20 mouse cellular contexts compared by ENCODE assay signal in the genomic region with DNA sequence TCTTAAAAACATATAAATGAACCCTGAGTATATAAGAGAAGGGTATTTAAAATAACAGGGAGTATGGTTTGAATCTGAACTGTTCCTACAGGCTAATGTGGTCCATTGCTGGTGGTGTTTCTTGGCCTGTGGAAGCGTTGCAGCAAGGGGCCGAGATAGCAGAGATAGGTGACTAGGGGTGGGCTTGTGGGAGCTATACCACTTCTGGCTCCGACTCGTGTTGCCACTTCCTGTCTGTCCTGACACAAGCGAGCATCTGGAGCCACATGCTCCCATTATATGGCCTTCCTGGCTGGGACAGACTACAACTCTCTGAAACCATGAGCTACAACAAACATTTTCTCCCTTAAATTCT. TPM values are rescaled to one million over a fixed set of nuclear protein-coding genes. Genes with fewer than 3 reads are reported as not detected.
DNase-seq lines count a peak whose midpoint lies in the region; ATAC-seq lines count a peak whose summit lies in the region.
"Had no signal": no experiment of that assay in that cellular context is flagged by ENCODE, and none has a peak within 500 bp of the region (broad histone marks: within the 10 kb centered on the region; RNA-seq: fewer than 3 reads in every experiment).

No protein-coding gene starts in this region.

- intact Hi-C loops in heart, postnatal 10 days (cut with DNase I) = no loop called here

- H3K27ac ChIP-seq in heart, embryonic 14.5 days (replicated peaks in 1 of 2; ENCODE audit: control insufficient read depth in 1 of 2, insufficient read depth in 1 of 2, low read depth in 2 of 2, low read length in 2 of 2) = no peak overlapping the region
- peak overlapping the region; percentile 70 for H3K27ac ChIP-seq in liver, embryonic 15.5 days (replicated peaks)
- H3K27ac ChIP-seq: forebrain, embryonic 15.5 days; hindbrain, embryonic 10.5 days; limb, embryonic 13.5 days; midbrain, embryonic 10.5 days had no signal

- 30% methylated on average over 5 of the region's 5 CpGs for WGBS in heart, embryonic 14.5 days
- 14% methylated on average over 5 of the region's 5 CpGs for WGBS in liver, embryonic 15.5 days (ENCODE audit: insufficient replicate concordance)

- H3K36me3 ChIP-seq in heart, embryonic 14.5 days (ENCODE audit: control insufficient read depth, insufficient read depth, low read length) = peaks cover 12% of the 10 kb centered on the region; the same call in 1 of the 2 replicates
- peaks cover 60% of the 10 kb centered on the region for H3K36me3 ChIP-seq in megakaryocyte, embryonic 14.5 days (replicated peaks; ENCODE audit: low read length)
- peaks cover 14% of the 10 kb centered on the region for H3K36me3 ChIP-seq in liver, embryonic 15.5 days (replicated peaks)
- H3K36me3 ChIP-seq: forebrain, embryonic 15.5 days had no signal

- no peak overlapping the region for H3K9ac ChIP-seq in heart, embryonic 14.5 days (ENCODE audit: low read length)
- H3K9ac ChIP-seq in liver, embryonic 15.5 days = no peak overlapping the region
- H3K9ac ChIP-seq: forebrain, embryonic 15.5 days; limb, embryonic 13.5 days; lung, embryonic 14.5 days had no signal

- no peaks in the 10 kb centered on the region for H3K27me3 ChIP-seq in heart, embryonic 14.5 days (ENCODE audit: control insufficient read depth, insufficient read depth, low read length)
- H3K27me3 ChIP-seq in megakaryocyte, embryonic 14.5 days (replicated peaks) = no peaks in the 10 kb centered on the region
- no peaks in the 10 kb centered on the region for H3K27me3 ChIP-seq in liver, embryonic 15.5 days
- H3K27me3 ChIP-seq: forebrain, embryonic 15.5 days; limb, embryonic 13.5 days had no signal

- peak overlapping the region; percentile 9 for H3K4me2 ChIP-seq in heart, embryonic 14.5 days (ENCODE audit: low read length)
- peak overlapping the region; percentile 54 for H3K4me2 ChIP-seq in liver, embryonic 15.5 days
- H3K4me2 ChIP-seq: forebrain, embryonic 15.5 days; limb, embryonic 13.5 days; lung, embryonic 14.5 days had no signal

- no peak for ATAC-seq in heart, embryonic 14.5 days (ENCODE audit: insufficient number of reproducible peaks, insufficient read depth, low FRiP score, low read depth)
- no peak for ATAC-seq in megakaryocyte, adult 5-6 weeks (ENCODE audit: poor library complexity, severe bottlenecking)
- ATAC-seq in liver, embryonic 15.5 days (ENCODE audit: insufficient read depth) = peak; percentile 35
- ATAC-seq: forebrain, embryonic 15.5 days; hindbrain, embryonic 16.5 days; intestine, postnatal 0 days had no signal

- H3K9me3 ChIP-seq in heart, embryonic 14.5 days (ENCODE audit: control insufficient read depth, low read length) = no peaks in the 10 kb centered on the region
- no peaks in the 10 kb centered on the region for H3K9me3 ChIP-seq in megakaryocyte, embryonic 14.5 days
- H3K9me3 ChIP-seq in liver, embryonic 15.5 days (replicated peaks) = no peaks in the 10 kb centered on the region
- H3K9me3 ChIP-seq: forebrain, embryonic 15.5 days; hindbrain, embryonic 10.5 days; limb, embryonic 13.5 days; midbrain, embryonic 10.5 days had no signal

- H3K4me1 ChIP-seq in heart, embryonic 14.5 days (ENCODE audit: control insufficient read depth in 2 of 2, insufficient read depth in 2 of 2, low read length in 2 of 2) = peaks cover 9 to 32% of the 10 kb centered on the region in 2 experiments
- H3K4me1 ChIP-seq in megakaryocyte, embryonic 14.5 days = peaks cover 52% of the 10 kb centered on the region
- peaks cover 22% of the 10 kb centered on the region for H3K4me1 ChIP-seq in liver, embryonic 15.5 days (replicated peaks)
- H3K4me1 ChIP-seq: forebrain, embryonic 15.5 days; hindbrain, embryonic 10.5 days; midbrain, embryonic 10.5 days had no signal

- H3K4me3 ChIP-seq in heart, embryonic 14.5 days (ENCODE audit: control insufficient read depth in 1 of 2, insufficient read depth in 1 of 2, low read depth in 1 of 2, low read length in 2 of 2) = no peak overlapping the region
- H3K4me3 ChIP-seq in megakaryocyte, embryonic 14.5 days (replicated peaks) = peak overlapping the region; percentile 53
- H3K4me3 ChIP-seq in liver, embryonic 15.5 days (replicated peaks) = no peak overlapping the region; the same call in 1 of the 2 replicates
- H3K4me3 ChIP-seq: forebrain, embryonic 15.5 days; hindbrain, embryonic 10.5 days; limb, embryonic 13.5 days; midbrain, embryonic 10.5 days had no signal

- DNase-seq in heart, postnatal 10 days = no peak
- no peak for DNase-seq in cerebellum, postnatal 25 days
- DNase-seq in kidney, adult 9 months = no peak
- DNase-seq: adrenal gland, postnatal 10 days; cerebellum, adult 18-20 months; cerebellum, postnatal 14 days; gastrocnemius, postnatal 10 days; kidney, postnatal 4 days; lung, embryonic 14.5 days; thymus, postnatal 25 days had no signal

RNA-seq across cellular contexts. Expression of gene Ppp2r5a, which starts 27.5 kb away (rescaled TPM):
- polyA plus RNA-seq in heart, embryonic 14.5 days (2014; fragmentation: Nextera tagmentation; extraction: Ambion mirVana) = 55.0 and 62.4 TPM in 2 replicates
- 100 to 1,000 TPM; 113 to 127 TPM for total RNA-seq in heart, postnatal 10 days (2021)
- polyA plus RNA-seq in megakaryocyte, embryonic 14.5 days (2012; ENCODE audit: insufficient read depth, low replicate concordance) = 55.5 and 57.6 TPM in 2 replicates
- 333 and 372 TPM in 2 replicates for total RNA-seq in megakaryocyte, adult 5-6 weeks (2015)
- total RNA-seq in megakaryocyte, adult 5-6 weeks (2017) = 428 and 451 TPM in 2 replicates
- polyA plus RNA-seq in liver, embryonic 15.5 days (2015; fragmentation: Nextera tagmentation; extraction: Ambion mirVana) = 18.4 and 23.3 TPM in 2 replicates

RNA-seq across cellular contexts. Expression of gene Tmem206, which starts 49.9 kb away (rescaled TPM):
- 18.5 and 20.9 TPM in 2 replicates for polyA plus RNA-seq in heart, embryonic 14.5 days (2014; fragmentation: Nextera tagmentation; extraction: Ambion mirVana)
- 1 to 10 TPM; 4.4 to 7.0 TPM for total RNA-seq in heart, postnatal 10 days (2021)
- polyA plus RNA-seq in megakaryocyte, embryonic 14.5 days (2012; ENCODE audit: insufficient read depth, low replicate concordance) = 3.4 TPM in 1 of 2 replicates, not detected in the other
- total RNA-seq in megakaryocyte, adult 5-6 weeks (2015) = 9.4 and 14.9 TPM in 2 replicates
- total RNA-seq in megakaryocyte, adult 5-6 weeks (2017) = 9.0 and 10.3 TPM in 2 replicates
- 6.8 and 6.9 TPM in 2 replicates for polyA plus RNA-seq in liver, embryonic 15.5 days (2015; fragmentation: Nextera tagmentation; extraction: Ambion mirVana)

RNA-seq across cellular contexts. Expression of gene Nenf, which starts 57.6 kb away (rescaled TPM):
- 138 and 157 TPM in 2 replicates for polyA plus RNA-seq in heart, embryonic 14.5 days (2014; fragmentation: Nextera tagmentation; extraction: Ambion mirVana)
- total RNA-seq in heart, postnatal 10 days (2021) = 100 to 1,000 TPM; 107 to 116 TPM
- 20.2 and 31.8 TPM in 2 replicates for polyA plus RNA-seq in megakaryocyte, embryonic 14.5 days (2012; ENCODE audit: insufficient read depth, low replicate concordance)
- 14.9 and 15.1 TPM in 2 replicates for total RNA-seq in megakaryocyte, adult 5-6 weeks (2015)
- 4.6 and 6.3 TPM in 2 replicates for total RNA-seq in megakaryocyte, adult 5-6 weeks (2017)
- 25.5 and 28.4 TPM in 2 replicates for polyA plus RNA-seq in liver, embryonic 15.5 days (2015; fragmentation: Nextera tagmentation; extraction: Ambion mirVana)
